16 mouse cellular contexts compared by ENCODE assay signal in the genomic region with DNA sequence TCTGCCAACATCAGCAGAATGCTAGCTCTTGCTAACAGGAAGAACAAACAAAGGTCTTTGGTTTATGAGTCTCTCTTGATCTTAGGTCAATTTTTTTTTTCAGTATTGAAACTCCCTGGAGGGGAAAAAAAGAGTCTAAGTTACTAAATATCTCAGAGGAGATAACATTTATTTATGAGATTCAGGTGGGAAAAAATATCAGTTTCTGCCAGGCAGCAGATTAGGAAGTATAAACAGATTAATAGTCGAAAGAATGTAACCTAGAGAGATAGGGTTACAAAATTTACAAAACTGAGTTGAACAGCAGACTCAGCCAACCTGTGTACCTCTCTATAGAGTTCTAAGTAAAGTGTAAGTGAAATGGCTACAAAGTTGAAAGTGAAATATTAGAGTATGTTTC.
"Had no signal": no experiment of that assay in that cellular context is flagged by ENCODE, and none has a peak within 500 bp of the region (broad histone marks: within the 10 kb centered on the region; RNA-seq: fewer than 3 reads in every experiment).

No protein-coding gene starts in this region.

- H3K9ac ChIP-seq: neural tube, embryonic 13.5 days; neural tube, embryonic 15.5 days; stomach, embryonic 15.5 days had no signal

- DNase-seq: retina, postnatal 1 day; right cerebral cortex, adult 18-20 months; right cerebral cortex, postnatal 14 days; right cerebral cortex, postnatal 25 days; right cerebral cortex, postnatal 4 days; spleen, adult 18-20 months; thymus, adult 18-20 months; thymus, adult 2 months; thymus, postnatal 14 days; thymus, postnatal 25 days; thymus, postnatal 36 days; thymus, postnatal 4 days had no signal

- H3K27me3 ChIP-seq: neural tube, embryonic 13.5 days; neural tube, embryonic 15.5 days; stomach, embryonic 15.5 days had no signal

- H3K4me1 ChIP-seq: neural tube, embryonic 13.5 days; neural tube, embryonic 15.5 days; stomach, embryonic 15.5 days had no signal

- H3K9me3 ChIP-seq: neural tube, embryonic 13.5 days; neural tube, embryonic 15.5 days; stomach, embryonic 15.5 days had no signal

- H3K27ac ChIP-seq: neural tube, embryonic 13.5 days; neural tube, embryonic 15.5 days; stomach, embryonic 15.5 days; stomach, postnatal 0 days had no signal

- H3K4me3 ChIP-seq: neural tube, embryonic 13.5 days; neural tube, embryonic 15.5 days; stomach, embryonic 15.5 days had no signal

- H3K36me3 ChIP-seq: stomach, embryonic 15.5 days had no signal

- H3K4me2 ChIP-seq: neural tube, embryonic 13.5 days; neural tube, embryonic 15.5 days; stomach, embryonic 15.5 days had no signal
